Comparison of ENCODE assay signal across 8 mouse cellular contexts in the genomic region with DNA sequence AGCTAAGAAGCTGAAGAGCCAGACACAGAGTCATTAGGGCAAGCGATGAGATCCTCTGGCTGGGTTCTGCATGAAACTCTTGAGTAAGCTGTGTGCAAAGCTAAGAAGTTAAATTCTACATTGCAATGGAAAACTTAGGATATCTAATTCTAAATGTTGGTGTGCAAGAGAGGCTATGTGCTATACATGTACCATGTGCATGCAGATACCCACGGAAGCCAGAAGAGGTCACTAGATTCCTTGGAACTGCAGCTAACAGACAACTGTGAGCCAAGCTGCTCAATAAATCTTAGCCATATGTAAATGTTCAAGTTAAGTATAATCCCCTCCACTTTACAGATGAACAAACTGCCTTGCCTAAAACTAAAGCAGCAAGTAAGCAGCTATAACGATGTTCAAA. TPM values are rescaled to one million over a fixed set of nuclear protein-coding genes. Genes with fewer than 3 reads are reported as not detected.
DNase-seq lines count a peak whose midpoint lies in the region; ATAC-seq lines count a peak whose summit lies in the region.
"Had no signal": no experiment of that assay in that cellular context is flagged by ENCODE, and none has a peak within 500 bp of the region (broad histone marks: within the 10 kb centered on the region; RNA-seq: fewer than 3 reads in every experiment).

No protein-coding gene starts in this region.

- H3K36me3 ChIP-seq in intestine, embryonic 16.5 days (ENCODE audit: control insufficient read depth, insufficient read depth, low read length) = no peaks in the 10 kb centered on the region

- no peak overlapping the region for H3K4me3 ChIP-seq in intestine, embryonic 16.5 days (ENCODE audit: low read length)

- 51% methylated on average over 3 of the region's 3 CpGs for WGBS in intestine, embryonic 16.5 days

- intact Hi-C loops in left cerebral cortex, postnatal 14 days (cut with DNase I) = no loop called here
- intact Hi-C loops in left cerebral cortex, postnatal 10 days (cut with DNase I) = no loop called here

- peak; percentile 8 to 53 for DNase-seq in left cerebral cortex, postnatal 14 days (ENCODE audit: low spot score in 2 of 2)
- DNase-seq in left cerebral cortex, postnatal 10 days (ENCODE audit: extremely low spot score in 1 of 2, low spot score in 2 of 2) = no peak
- DNase-seq in MN1 (ENCODE audit: low spot score) = peak; percentile 7
- DNase-seq in brain, adult 2 months (ENCODE audit: low read depth, low spot score) = peak; percentile 72
- no peak for DNase-seq in frontal cortex, postnatal 10 days (ENCODE audit: low spot score in 2 of 2)

- no peak overlapping the region for H3K27ac ChIP-seq in intestine, embryonic 16.5 days (ENCODE audit: low read length)

- no peaks in the 10 kb centered on the region for H3K9me3 ChIP-seq in intestine, embryonic 16.5 days (ENCODE audit: control insufficient read depth, low read length)

- peak; percentile 58; the same call in 1 of the 2 replicates for ATAC-seq in intestine, embryonic 16.5 days
- peak; percentile 61; the same call in 1 of the 2 replicates for ATAC-seq in megakaryocyte-erythroid progenitor cell, adult 5-6 weeks (replicated peaks; ENCODE audit: low FRiP score, low TSS enrichment, poor library complexity, severe bottlenecking)

- H3K4me2 ChIP-seq in intestine, embryonic 16.5 days (ENCODE audit: low read depth, low read length) = no peak overlapping the region

- H3K4me1 ChIP-seq in intestine, embryonic 16.5 days (ENCODE audit: control insufficient read depth, insufficient read depth, low read length) = no peaks in the 10 kb centered on the region

- no peaks in the 10 kb centered on the region for H3K27me3 ChIP-seq in intestine, embryonic 16.5 days (replicated peaks; ENCODE audit: control insufficient read depth, insufficient read depth, low read length)

- no peak overlapping the region for H3K9ac ChIP-seq in intestine, embryonic 16.5 days (ENCODE audit: low read depth, low read length)

RNA-seq across cellular contexts. Expression of gene 3110021N24Rik, which starts 22.5 kb away (rescaled TPM):
- total RNA-seq in left cerebral cortex, postnatal 14 days (2021) = 1 to 10 TPM in 1 of 2 experiments, under 1 TPM in 1; 0.94 to 1.5 TPM
- total RNA-seq in left cerebral cortex, postnatal 10 days (2021) = 1 to 10 TPM in 1 of 2 experiments, under 1 TPM in 1; 0.66 to 1.1 TPM
- 1.1 and 1.3 TPM in 2 replicates for polyA plus RNA-seq in intestine, embryonic 16.5 days (2015; fragmentation: Nextera tagmentation; extraction: Ambion mirVana)
- not detected in 2 replicates for total RNA-seq in megakaryocyte-erythroid progenitor cell, adult 5-6 weeks (2014; fragmentation: Nextera tagmentation)
- total RNA-seq in megakaryocyte-erythroid progenitor cell, adult 5-6 weeks (2017) = not detected in 2 replicates
- polyA plus RNA-seq: gonadal fat pad, adult 2 months had no signal

Comparison
In these comparisons a context has a peak if more than half of its experiments do, and no peak if none do; other contexts are left out.
1. DNase-seq: peak in left cerebral cortex, postnatal 14 days (2 of 2), MN1 (single experiment) and brain, adult 2 months (single experiment); none in left cerebral cortex, postnatal 10 days (0 of 2) and frontal cortex, postnatal 10 days (0 of 2).